Mouse (Mus musculus) brain, embryonic 14.5 days (tissue): Measurements from ENCODE around the gene Atxn2.

Source experiments
- CTCF ChIP-seq: fragments of 200-500 bp; IDR thresholded peaks from 2 replicates; pipeline ENCODE4 v1.5.1; 2012; ENCODE audit warnings: inconsistent platforms, mild to moderate bottlenecking, moderate library complexity, borderline replicate concordance; ENCODE audit not compliant: insufficient read depth, insufficient read length; ENCODE audit errors: extremely low read depth
- POLR2A ChIP-seq: fragments of 200-500 bp; IDR thresholded peaks from 2 replicates; pipeline ENCODE4 v1.6.1; 2012; ENCODE audit warnings: mild to moderate bottlenecking, inconsistent platforms, borderline replicate concordance; ENCODE audit not compliant: poor library complexity, insufficient read depth, insufficient read length, severe bottlenecking; ENCODE audit errors: extremely low read depth

DNA sequence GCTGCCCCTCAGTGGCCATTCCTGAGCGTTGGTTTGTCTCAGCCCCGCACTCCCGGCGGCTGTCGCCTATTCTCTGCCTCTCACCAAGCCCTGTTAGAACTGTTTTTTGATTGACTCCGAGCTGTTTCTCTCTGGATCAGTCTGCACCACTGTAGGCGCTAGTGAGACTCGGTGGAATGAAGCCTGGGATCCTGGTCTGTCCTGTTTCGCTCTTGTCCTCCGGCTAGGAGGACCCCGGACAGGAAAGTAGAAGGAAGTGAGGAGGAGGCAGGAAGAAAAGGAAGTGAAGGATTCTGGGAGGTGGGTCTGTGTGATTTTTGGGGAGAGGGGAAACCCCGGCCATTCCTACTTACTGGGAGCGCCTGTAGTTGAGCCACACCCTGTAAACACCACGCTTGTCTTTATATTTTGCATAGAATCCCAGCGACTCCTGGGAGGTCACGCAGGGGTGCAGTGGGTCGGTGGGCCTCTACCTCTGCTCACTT is 136.9 kb downstream of the Atxn2 start:
- TF ChIP-seq CTCF (peak; percentile 18; the same call in 1 of the 2 replicates), POLR2A (no peak)
